In the genomic region with DNA sequence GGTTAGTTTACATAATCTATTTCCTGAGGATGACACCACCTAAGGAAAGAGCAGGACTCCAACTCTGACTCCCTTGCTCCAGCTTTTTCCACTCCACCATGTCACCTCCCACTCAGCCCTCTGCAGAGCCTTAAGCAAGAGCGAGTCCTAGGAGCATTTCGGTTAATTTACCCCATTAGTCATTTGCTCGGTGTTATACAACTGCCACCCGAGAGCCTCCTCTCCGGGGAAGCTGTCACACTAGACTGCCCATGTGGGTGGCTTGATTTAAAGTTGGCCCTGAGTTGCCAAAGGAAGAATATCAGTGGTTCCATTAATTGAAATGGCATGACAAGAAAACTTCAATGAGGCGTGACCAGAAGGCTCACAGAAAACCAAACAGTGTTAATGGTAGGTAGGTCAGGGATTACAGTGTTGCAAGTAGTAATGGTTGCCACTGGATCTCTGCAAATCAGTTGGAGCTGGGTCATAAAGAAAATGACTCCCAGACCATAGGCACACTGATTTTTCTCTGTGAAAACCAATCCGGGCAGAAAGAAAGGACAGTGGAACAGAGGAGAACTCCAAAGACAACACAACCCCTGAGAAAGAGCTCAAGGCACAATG, we compare ENCODE assay signal across 35 mouse cellular contexts. TPM values are rescaled to one million over a fixed set of nuclear protein-coding genes. Genes with fewer than 3 reads are reported as not detected.
DNase-seq lines count a peak whose midpoint lies in the region; ATAC-seq and TF ChIP-seq lines count a peak whose summit lies in the region.
"Had no signal": no experiment of that assay in that cellular context is flagged by ENCODE, and none has a peak within 500 bp of the region (broad histone marks: within the 10 kb centered on the region; RNA-seq: fewer than 3 reads in every experiment).

No protein-coding gene starts in this region.

- WGBS in kidney, postnatal 0 days: 14% methylated on average over 7 of the region's 7 CpGs
- WGBS in kidney, adult 2 months: 13% methylated on average over 7 of the region's 7 CpGs

- no peaks in the 10 kb centered on the region for H3K4me1 ChIP-seq in kidney, postnatal 0 days (replicated peaks; ENCODE audit: insufficient read depth, low read length)
- H3K4me1 ChIP-seq in kidney, adult 2 months (ENCODE audit: control insufficient read depth, insufficient read depth, low read length): no peaks in the 10 kb centered on the region
- H3K4me1 ChIP-seq: embryonic facial prominence, embryonic 15.5 days; hindbrain, embryonic 15.5 days; limb, embryonic 12.5 days; liver, embryonic 15.5 days had no signal

- H3K36me3 ChIP-seq in kidney, postnatal 0 days (ENCODE audit: insufficient read depth, low read length): no peaks in the 10 kb centered on the region
- H3K36me3 ChIP-seq in kidney, adult 2 months (ENCODE audit: control insufficient read depth, insufficient read depth, low read length): no peaks in the 10 kb centered on the region
- H3K36me3 ChIP-seq: embryonic facial prominence, embryonic 10.5 days; embryonic facial prominence, embryonic 15.5 days; forebrain, embryonic 12.5 days; hindbrain, embryonic 15.5 days; limb, embryonic 12.5 days; liver, embryonic 15.5 days had no signal

- no peak overlapping the region for H3K27ac ChIP-seq in kidney, postnatal 0 days
- no peak overlapping the region for H3K27ac ChIP-seq in kidney, adult 2 months (ENCODE audit: insufficient read depth, low read depth, low read length)
- H3K27ac ChIP-seq: embryonic facial prominence, embryonic 10.5 days; embryonic facial prominence, embryonic 15.5 days; forebrain, embryonic 12.5 days; hindbrain, embryonic 15.5 days; layer of hippocampus, adult 2 months; left cerebral cortex, adult 2 months; limb, embryonic 12.5 days; liver, embryonic 15.5 days had no signal

- intact Hi-C loops in heart, postnatal 14 days (cut with DNase I): no loop called here

- no peaks in the 10 kb centered on the region for H3K9me3 ChIP-seq in kidney, postnatal 0 days (replicated peaks; ENCODE audit: low read length)
- H3K9me3 ChIP-seq: embryonic facial prominence, embryonic 10.5 days; embryonic facial prominence, embryonic 15.5 days; forebrain, embryonic 12.5 days; hindbrain, embryonic 15.5 days; limb, embryonic 12.5 days; liver, embryonic 15.5 days had no signal

- no peak overlapping the region for H3K9ac ChIP-seq in kidney, postnatal 0 days (ENCODE audit: low read depth, low read length)
- H3K9ac ChIP-seq: embryonic facial prominence, embryonic 15.5 days; forebrain, embryonic 12.5 days; hindbrain, embryonic 15.5 days; limb, embryonic 12.5 days; liver, embryonic 15.5 days; lung, embryonic 14.5 days had no signal

- H3K27me3 ChIP-seq in kidney, postnatal 0 days (ENCODE audit: insufficient read depth, low read length): no peaks in the 10 kb centered on the region
- H3K27me3 ChIP-seq in kidney, adult 2 months (replicated peaks; ENCODE audit: control insufficient read depth, insufficient read depth, low read length): no peaks in the 10 kb centered on the region
- H3K27me3 ChIP-seq: embryonic facial prominence, embryonic 15.5 days; forebrain, embryonic 12.5 days; hindbrain, embryonic 15.5 days; limb, embryonic 12.5 days; liver, embryonic 15.5 days had no signal

- TF ChIP-seq CTCF in kidney, postnatal 0 days (IDR thresholded peaks at IDR 0.05; ENCODE audit: low read depth): no peak
- TF ChIP-seq CTCF in kidney, adult 2 months (conservative IDR thresholded peaks at IDR 0.05; ENCODE audit: insufficient read depth, insufficient read length, low read depth, low read length): no peak

- H3K4me3 ChIP-seq in kidney, postnatal 0 days (replicated peaks; ENCODE audit: low read depth, low read length): no peak overlapping the region
- H3K4me3 ChIP-seq in kidney, adult 2 months (ENCODE audit: insufficient read depth, low read depth, low read length): no peak overlapping the region
- H3K4me3 ChIP-seq: embryonic facial prominence, embryonic 10.5 days; embryonic facial prominence, embryonic 15.5 days; forebrain, embryonic 12.5 days; hindbrain, embryonic 15.5 days; layer of hippocampus, adult 2 months; left cerebral cortex, adult 2 months; limb, embryonic 12.5 days; liver, embryonic 15.5 days had no signal

- no peak for TF ChIP-seq POLR2A in kidney, adult 2 months (IDR thresholded peaks at IDR 0.05; ENCODE audit: low read depth, low read length)

- ATAC-seq in kidney, postnatal 0 days (replicated peaks; ENCODE audit: low FRiP score, low read depth): peak; percentile 97
- ATAC-seq: CD4-positive, CD25-positive, alpha-beta regulatory T cell, adult 4 months; midbrain, embryonic 16.5 days had no signal

- peak; percentile 71 for DNase-seq in heart, adult 11 months
- no peak for DNase-seq in heart, postnatal 14 days
- DNase-seq in kidney, postnatal 0 days (ENCODE audit: low spot score): peak; percentile 89
- no peak for DNase-seq in kidney, adult 2 months
- DNase-seq in brain, adult 2 months (ENCODE audit: low read depth, low spot score): peak; percentile 77
- peak; percentile 34 for DNase-seq in retina, embryonic 14.5 days (ENCODE audit: low spot score)
- no peak for DNase-seq in adrenal gland, postnatal 4 days (ENCODE audit: low spot score in 2 of 2)
- DNase-seq: adrenal gland, adult 8-10 months; cerebellum, adult 11 months; cerebellum, adult 9-10 months; cerebellum, postnatal 36 days; gastrocnemius, postnatal 25 days; heart, adult 18-20 months; kidney, adult 8-10 months; lung, embryonic 14.5 days; lung, postnatal 14 days; right cerebral cortex, postnatal 25 days; spleen, adult 18-20 months; thymus, postnatal 14 days had no signal

- no peak overlapping the region for H3K4me2 ChIP-seq in kidney, postnatal 0 days (ENCODE audit: low read length)
- H3K4me2 ChIP-seq: embryonic facial prominence, embryonic 15.5 days; forebrain, embryonic 12.5 days; heart, embryonic 11.5 days; hindbrain, embryonic 15.5 days; limb, embryonic 12.5 days; liver, embryonic 15.5 days; lung, embryonic 14.5 days; midbrain, embryonic 11.5 days had no signal

RNA-seq across cellular contexts. Expression of gene Scg2, which starts 33.5 kb away (rescaled TPM):
- total RNA-seq in heart, postnatal 14 days (2021): not detected
- polyA plus RNA-seq in kidney, postnatal 0 days (2015; fragmentation: Nextera tagmentation; extraction: Ambion mirVana): 0.09 and 0.17 TPM in 2 replicates
- 0.11 and 0.14 TPM in 2 replicates for polyA plus RNA-seq in kidney, adult 2 months (2012; rRNA removed)
- total RNA-seq in adrenal gland, postnatal 4 days (2021): 100 to 1,000 TPM; 520 to 570 TPM
- total RNA-seq: gastrocnemius, adult 18-20 months; gastrocnemius, postnatal 25 days; heart, adult 18-20 months; hematopoietic stem cell, adult 5-6 weeks; liver, adult 2 months; neutrophil, adult 5-6 weeks had no signal
- polyA plus RNA-seq: CD4-positive, CD25-positive, alpha-beta regulatory T cell, adult 4 months; liver, adult 2 months had no signal

Comparison
In these comparisons a context has a peak if more than half of its experiments do, and no peak if none do; other contexts are left out.
1. DNase-seq: peak in heart, adult 11 months (single experiment), kidney, postnatal 0 days (single experiment), brain, adult 2 months (single experiment) and retina, embryonic 14.5 days (single experiment); none in heart, postnatal 14 days (0 of 2), kidney, adult 2 months (single experiment) and adrenal gland, postnatal 4 days (0 of 2).
2. RNA of gene Scg2, which starts 33.5 kb away (total RNA-seq): 520 to 570 TPM in adrenal gland, postnatal 4 days; not detected in heart, postnatal 14 days; every median in the first group is over 100 times any median in the second.